Mouse (Mus musculus) right cerebral cortex, postnatal 10 days (tissue): ENCODE measurements around the gene Lrp8.

Experiments used
- DNase-seq, 2 experiments: peaks; one replicate each; pipeline ENCODE4 v3.0.0; 2021; ENCODE audit warnings: low spot score in 2 of 2

The Lrp8 gene

DNA sequence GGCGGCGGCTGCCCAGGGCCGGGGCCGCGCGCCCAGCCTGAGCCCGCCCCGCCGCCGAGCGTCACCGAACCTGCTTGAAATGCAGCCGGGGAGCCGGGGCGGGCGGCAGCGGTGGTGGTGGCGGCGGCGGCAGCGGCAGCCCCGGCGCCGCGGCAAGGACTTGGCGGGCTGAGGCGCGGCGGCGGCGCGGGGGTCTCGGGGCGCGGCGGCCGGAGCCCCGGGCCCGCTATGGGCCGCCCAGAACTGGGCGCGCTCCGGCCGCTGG lies at the start of gene Lrp8:
TSS of gene Lrp8 (plus strand) at position 77 of the 265 bp plus-strand sequence.
- DNase-seq: peak in 1 of 2 experiments; percentile 91

DNA sequence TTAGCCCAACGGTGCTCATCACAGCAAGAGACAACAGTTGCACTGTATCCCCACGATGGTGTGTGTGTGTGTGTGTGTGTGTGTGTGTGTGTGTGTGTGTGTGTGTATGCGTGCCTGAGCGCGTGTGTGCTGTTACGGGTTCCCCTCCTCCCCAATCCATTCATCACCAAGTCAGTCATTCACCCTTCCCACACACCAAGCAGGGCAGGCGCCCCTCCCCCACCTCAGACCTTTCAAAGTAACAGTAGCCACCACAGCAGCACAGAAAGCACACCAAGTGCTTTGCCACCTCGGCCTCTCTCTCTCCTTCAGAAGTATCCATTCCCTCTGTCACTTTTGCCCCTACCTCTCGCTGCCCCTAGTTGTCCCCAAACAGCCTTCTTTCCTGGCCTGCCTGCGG lies 45.8 kb upstream of the Lrp8 start:
- DNase-seq: no peak

DNA sequence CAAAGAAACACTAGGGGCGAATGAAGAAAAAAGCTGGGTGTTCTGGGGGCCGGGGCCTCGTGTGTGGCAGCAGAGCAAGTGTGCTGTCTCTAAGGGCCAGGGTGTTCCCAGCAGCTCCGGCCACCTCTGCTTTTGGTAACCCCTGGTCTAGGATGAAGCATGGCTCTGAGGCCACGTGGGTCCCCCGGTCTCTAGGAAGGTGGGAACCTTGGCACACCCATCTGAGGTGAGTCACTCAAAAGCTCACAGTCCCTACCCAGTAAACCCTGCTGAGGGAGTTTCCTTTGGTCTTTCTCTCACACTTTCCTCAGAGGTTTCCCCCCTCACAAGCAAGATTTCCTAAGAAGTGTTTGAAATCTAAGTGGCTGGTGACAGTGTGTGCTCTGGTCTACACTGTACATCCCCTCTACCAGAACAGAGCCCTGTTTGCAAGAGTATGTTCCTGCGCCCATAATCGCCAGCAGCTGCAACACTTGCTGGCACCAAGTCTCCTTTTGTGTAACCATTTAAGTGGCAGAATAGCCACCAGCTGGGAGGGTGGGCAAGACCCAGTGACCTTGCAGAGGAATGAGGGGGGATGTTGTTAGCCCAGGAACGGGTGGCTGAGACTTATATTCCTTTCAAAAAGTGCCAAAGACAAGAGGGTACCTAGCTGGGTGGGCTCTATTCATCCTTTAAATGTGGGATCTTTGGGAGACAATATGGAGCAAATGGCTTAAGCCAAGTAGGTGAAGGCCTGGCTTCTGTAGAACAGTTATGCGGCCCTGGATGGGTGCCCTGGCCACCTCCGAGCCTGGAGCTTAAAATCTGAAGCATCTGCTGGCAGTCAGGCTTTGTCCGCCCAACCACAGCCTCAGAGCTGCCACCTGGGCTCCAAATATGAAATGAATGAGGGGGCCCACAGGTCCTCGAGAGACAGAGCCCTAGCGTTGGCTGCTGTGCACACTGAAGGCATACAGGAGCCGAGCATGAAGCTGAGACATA lies 44.3 kb upstream of the Lrp8 start:
- DNase-seq: no peak

DNA sequence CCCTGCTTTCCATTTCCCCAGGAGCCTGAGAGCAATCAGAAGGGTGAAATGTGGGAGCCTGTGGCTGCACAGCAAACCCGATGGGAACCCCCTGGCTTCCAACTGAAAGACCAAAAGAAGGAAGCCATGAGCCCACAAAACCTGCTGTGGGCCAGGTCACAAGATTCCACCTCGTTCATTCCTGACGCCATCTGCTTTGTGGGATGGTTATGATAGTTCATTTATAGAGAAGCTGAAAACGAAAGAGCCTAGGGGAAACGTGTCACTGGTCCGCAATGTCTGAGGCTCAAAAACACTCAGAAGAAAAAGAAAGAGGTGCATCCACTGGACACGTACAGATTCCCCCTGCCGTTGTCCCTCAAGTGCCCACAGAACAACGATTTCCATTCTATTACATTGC lies 43.1 kb upstream of the Lrp8 start:
- no peak for DNase-seq

DNA sequence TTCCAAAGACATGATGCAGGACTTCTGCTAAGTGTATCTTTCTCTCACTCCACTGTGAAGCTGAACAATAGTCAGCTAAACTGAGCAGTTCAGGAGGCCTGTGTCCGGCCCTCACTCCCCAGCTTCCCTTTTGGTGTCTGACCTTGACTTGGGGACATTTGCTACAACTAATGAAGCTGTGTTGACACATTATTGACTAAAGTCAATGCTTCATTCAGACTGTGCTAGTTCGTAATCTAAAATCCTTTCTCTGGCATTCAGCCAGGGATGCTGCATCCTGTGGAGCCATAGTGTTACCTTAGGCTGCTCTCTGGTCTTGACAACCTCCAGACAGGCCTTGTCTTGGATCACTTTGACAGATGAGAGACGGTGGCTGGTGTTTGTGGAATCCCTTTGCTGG lies 39.1 kb upstream of the Lrp8 start:
- no peak for DNase-seq

DNA sequence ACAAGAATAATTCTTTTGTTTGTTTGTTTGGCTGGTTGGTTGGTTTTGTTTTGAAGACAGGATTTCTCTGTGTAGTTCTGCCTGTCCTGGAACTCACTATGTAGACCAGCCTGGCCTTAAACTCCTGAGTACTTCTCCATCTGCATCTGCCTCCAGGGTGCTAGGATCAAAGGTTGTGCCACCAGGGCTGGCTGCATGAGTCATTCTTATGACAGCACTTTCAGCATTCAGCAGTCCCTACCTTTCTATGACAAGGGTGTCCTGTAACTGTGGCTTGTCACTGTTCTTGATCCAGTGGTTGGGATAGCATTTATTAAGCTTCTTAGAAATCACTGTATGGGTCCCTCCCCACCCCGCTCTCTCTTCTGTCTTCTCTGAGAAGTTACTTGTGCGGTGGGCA lies 38.5 kb upstream of the Lrp8 start:
- no peak for DNase-seq

DNA sequence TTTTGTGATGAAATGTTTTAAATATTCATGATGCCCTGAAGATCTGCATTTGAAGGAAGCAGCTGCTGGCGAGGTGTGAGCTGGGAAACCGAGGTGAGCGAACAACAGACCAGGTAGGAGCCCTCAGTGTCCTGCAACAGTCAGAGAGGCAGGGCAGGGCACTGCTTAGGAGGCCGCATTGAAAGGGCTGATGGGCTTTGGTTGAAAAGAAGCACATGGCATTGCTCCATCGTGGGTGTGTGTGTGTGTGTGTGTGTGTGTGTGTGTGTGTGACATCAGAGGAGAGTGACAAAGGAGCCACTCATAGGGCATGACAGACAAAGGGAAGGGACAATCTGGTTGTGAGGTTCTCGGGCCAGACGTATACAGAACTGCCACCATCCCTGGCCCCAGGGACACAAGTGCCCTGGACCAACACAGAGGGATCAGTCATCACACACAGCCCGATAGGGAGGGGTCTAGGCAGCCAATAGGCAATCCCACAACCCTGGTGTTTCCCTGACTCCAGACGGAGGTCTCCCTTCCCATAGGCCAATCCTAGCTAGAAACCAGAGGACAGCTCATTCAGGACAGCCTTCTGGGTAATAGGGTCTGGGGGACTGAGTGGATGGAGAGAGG lies 36.8 kb upstream of the Lrp8 start:
- no peak for DNase-seq

DNA sequence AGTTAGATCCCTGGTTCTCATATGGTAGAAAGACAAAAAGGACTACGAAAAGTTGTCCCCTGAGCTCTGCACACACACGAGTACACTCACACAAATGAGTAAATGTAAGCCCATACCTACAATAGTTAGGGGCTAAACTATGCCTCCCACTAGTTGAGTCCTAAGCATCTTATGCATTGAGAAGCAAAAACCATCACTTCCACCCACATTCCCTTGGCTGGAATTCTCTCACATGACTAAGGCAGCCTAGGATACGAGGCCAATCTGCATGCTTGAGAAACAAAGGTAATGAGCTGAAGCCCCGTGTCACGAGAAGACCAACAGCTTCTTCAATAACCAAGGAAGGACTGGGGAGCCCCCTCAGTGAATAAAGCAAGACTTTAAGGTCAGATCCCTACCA lies 35.9 kb upstream of the Lrp8 start:
- peak in 1 of 2 experiments; percentile 42 for DNase-seq

DNA sequence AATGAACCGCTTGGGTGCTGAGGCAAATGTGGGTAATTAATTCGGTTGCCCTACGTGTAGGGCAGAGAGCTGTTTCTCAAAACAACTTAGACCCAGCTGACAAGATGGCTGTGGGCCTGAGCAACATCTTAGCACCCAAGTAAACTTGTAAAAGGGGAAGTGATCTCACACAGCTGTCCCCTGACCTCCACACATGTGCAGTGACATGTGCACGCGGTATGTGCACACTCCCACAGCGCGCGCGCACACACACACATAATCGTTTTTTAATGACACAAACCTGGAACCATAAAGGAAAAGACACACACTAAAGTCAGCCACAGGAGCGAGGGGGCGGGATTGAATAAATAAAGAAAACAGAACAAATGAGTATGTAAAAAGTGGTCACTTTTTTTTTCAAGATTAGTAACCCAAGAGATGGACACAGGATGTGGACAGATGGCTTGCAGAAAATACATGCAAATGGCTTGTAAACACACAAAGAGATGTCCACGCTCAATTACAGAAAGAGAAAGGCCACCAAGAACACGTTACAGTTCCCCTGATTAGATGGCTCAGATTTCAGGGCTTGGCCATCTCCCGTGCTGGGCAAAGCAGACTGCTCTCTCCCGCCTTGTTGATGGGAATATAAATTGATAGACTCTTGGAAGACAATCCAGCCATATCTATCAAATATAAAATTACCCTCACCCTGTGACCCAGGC lies 29.8 kb upstream of the Lrp8 start:
- DNase-seq: no peak

DNA sequence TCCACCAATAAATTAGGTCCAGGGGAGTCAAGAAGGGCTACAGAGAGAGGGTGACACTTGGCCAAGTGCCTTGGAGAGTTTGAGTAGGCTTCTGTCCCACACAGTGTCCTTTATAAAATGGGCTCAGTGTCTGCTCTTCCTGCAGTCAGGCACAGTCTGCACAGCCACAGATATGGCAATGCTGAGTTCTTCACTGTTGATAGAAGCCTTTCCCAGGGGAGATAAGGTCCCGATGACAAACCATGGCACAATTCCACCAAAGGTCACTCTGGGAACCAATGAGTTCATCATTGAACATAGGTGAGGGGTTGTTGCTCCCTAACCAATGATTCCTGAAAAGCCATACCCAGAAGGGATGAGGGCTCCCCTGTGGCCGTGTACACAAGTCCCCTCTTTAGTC lies 27.2 kb upstream of the Lrp8 start:
- DNase-seq: no peak

DNA sequence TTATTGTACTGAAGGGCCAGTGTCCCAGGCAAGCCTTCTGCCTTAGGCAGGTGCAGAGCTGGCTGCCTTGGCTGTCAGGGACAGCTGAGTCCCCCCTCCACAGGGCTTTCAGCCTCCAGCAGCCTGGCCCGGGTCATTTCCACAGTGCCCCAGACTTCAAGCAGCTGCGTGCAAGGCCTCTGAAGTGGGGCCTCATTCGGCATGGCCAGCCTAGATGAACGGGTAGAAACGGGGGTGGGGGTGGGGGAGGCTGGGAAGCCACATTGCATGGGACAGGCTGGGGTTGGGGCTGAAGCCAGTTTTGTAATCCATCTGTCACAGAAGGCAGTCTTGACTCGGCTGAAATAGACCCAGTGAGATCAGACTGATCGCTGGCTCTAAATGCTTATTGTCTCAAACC lies 26.4 kb upstream of the Lrp8 start:
- DNase-seq: no peak

DNA sequence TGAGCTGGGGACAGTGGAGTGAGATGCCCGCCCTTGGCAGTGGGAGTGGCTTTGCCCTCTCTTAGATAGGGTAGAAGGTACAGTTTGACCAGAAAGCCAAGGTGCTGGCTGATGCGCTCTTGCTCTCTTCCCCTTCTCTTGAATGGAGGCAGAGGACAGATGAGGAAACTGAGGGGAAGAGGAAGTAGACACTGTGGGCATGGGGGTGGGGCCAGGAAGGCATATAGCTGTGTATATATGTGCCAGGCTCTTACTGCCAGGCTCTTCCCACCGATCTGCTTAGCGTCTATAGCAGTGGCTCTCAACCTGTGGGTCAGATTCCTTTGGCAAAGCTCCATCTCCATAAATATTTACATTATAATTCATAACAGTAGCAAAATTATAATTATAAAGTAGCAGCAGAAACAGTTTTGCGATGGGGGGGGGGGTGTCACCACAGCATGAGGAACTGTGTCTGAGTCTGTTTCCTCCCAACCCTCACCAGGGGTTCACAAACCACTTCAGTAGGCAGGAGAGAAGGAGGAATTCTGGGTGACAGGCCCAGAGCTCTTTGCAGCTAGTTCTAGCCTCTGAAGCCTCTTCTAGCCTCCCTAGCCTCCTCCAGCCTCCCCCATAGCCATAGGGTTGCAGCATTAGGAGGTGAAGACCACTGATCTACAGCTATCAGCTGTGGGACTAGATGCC lies 24.9 kb upstream of the Lrp8 start:
- DNase-seq: no peak

DNA sequence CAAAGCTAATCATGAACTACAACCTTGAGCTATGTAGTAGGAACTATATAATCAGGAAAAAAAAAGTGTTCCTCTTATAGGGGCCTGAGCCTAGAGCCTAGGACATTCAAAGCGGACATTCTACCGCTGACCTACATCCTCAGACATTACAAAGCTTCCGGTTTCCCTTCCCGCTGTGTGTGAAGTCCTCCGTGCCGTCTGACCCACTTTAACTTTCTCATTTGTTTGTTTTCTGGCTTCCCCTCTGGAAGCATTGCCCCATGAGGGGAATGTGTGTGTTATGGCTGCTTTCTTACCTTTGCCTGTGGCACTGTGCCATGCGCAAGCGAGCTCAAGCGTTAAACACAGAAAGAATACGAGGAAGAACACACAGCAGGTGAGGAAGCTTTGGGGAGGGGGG lies 18.5 kb upstream of the Lrp8 start:
- DNase-seq: no peak

DNA sequence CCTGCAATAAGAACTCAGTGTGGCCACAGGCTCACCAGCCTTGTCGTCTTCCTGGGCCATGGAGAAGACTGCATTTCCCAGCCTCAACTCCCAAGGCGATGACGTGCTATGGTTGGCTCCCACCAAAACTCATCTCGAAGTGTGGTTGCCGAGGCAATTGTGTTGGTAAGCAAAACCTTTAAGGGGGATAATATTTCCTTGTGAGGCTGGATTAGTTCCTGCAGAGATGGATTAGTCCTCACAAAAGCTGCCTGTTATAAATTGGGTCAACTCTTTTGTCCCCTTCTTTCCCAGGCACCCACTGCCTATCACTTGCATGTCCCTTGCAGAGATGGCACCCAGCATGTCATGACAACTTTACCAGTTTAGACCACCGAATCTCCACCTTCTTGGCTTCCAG lies 13.2 kb upstream of the Lrp8 start:
- DNase-seq: no peak

DNA sequence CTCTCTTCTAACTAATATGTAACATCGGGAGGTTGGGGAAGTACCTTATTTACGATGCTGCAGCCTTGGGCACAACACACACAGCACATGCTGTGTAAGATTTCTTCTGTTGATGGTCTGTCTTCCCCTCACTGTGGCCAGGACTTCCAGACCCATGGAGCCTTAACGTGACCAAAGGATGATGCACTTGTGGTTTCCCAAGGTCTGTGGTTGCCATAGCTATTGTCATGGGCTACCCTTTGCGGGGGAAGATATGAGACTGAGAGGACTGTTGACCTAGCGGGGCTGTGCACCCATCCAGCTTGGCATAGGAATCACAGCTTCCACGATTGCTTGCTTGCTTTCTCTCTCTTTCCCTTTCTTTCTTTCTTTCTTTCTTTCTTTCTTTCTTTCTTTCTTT lies 1.3 kb upstream of the Lrp8 start:
- DNase-seq: peak in 1 of 2 experiments; percentile 22

DNA sequence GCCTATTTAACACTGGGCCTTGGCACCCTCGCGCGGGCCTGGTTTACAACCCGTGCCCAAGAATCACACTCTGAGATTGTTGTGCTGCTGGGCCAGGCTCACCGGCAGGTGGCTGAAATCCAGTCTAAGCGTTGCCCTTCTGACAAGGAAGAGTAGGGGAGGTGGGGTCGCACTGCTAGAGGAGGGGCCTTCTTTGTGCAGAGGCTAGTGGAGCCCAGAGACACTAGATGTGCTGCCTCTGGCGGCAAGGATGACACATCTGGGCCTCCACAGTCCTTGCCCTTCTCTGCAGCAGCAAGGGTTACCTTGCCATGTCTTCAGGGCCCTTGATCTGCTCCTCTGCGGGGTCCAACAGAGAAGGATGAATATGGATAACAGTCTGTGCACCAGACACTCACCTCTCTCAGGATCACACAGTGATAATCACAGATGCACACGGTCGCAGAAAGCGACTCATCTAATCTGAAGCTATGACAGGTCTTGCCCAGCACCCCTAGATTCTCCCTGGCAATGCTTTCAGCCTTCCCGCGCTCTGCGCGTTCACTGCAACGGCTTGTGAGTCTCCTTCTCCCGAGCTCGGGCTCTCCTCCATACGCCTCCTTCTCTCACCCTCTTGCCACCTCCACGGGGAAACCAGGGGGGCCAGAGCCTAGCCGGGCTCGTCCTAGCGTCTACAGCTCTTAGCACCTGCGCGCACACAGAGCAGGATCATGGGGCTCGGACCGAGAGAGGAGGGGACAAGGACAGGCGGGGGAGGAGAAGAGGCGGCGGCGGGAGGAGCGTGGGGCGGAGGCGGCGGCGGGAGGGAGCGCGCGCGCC lies 486 bp upstream of the Lrp8 start:
- DNase-seq: peak; percentile 60 to 89

DNA sequence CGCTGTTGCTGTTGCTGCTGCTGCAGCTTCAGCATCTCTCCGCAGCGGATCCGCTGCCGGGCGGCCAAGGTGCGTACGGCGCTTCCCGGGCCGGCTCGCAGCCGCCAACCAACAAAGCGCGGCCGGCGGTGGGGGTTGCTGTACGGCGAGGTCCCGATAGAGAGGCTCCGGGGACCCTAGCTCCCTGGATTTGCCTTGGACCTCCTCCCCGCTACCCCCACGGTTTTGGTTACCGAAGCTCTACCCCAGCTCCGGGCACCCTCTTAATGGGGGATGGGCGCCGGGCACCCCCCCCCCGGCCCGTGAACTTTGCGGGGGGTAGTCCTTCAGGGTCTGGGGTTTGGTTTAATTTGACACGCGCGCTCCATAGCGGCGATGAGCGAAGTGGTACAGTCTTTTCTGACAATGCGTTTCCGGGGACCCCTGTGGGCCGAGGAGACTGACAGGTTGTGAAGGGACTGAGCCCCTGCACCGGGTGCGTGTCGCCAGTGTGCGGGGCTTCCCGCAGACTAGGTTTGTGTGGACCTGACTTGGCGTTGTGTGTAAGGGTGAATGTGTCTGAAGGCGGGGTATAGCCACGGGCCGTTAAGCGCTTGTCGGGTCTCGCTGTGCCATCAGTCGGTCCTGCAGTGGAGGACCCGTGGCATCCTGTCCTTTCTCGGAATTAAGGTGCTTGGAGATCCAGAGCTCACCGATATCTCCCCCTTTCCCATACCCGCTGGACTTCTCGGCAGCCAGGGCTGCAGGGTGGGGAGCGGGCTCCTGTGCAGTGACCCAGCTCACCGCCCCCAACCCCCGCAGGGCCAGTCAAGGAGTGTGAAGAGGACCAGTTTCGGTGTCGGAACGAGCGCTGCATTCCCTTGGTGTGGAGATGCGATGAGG lies 630 bp downstream of the Lrp8 start:
- peak; percentile 62 to 72 for DNase-seq

DNA sequence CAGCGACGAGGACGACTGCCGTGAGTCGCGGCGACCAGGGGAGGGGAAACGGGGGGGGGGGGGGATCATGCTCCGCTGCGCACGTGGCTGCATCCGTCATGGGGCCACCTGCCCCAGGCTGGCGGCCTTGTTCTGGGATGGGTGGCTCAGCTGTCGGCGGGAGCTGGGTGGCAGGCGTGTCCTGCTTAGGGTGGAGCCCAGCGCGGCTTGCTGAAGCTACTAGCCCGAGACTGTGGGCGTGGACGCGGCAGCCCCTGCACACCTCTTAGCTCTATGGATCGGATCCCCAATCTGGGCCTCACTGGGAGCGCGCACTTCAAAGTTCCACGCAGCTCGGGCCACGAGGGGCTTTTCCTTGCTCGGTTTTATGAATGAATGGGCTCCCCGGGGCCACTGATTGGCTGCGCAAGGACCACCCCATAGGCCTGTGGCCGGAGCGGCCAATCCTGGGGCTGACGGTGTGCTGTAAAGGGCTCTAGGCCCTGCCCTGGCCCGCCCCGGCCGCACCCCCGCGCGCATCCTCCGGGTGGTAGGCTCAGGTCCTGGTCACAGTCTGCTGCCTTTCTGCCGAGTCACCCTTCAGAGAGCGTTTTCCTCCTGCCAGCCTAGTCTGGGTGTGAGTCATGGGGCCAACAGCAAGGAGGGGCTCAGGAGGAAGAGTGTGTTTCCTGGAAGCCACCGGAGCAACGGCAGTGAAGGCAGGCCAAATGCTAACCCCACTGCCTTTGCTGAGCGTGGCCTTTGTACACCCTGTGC lies 1.5 kb downstream of the Lrp8 start:
- peak; percentile 88 to 90 for DNase-seq

DNA sequence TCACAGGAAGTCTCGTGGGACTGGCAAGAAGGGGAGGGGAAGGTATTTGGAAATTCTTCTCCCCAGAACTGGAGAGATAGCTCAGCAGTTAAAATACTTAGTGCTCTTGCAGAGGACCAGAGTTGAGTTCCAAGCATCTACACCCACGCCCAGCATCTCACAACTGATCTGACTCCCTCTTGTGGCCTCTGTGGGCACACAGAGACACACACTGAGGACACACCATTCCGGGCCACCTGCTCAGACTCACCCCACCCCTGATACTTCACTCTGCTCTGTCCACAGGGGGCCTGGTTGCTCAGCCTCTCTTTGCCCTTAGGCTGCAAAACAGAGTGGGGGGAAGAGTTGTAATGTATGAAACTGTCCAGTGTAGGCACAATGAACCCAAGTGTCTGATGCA lies 3.4 kb downstream of the Lrp8 start:
- peak in 1 of 2 experiments; percentile 29 for DNase-seq

DNA sequence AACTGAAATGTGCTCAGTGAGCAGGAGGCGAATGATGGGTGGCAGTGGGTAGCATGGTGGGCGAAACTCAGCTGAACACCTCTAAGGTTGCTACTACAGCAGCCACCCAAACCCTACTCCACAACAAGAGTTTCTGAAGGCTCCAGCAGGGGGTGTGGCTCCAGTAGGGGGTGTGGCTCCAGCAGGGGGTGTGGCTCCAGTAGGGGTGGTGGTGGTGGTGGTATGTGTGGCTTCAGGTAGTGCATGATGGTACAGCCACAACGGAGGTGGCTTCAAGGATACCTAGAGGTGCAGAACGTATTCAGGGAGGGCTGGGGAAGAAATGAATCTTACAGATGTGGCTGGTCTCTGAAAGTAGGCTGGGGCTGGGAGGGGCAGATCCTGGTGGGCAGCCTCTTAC lies 5.7 kb downstream of the Lrp8 start:
- DNase-seq: no peak
